Mouse (Mus musculus): ENCODE results near the gene Dcakd.

The Dcakd gene

DNA sequence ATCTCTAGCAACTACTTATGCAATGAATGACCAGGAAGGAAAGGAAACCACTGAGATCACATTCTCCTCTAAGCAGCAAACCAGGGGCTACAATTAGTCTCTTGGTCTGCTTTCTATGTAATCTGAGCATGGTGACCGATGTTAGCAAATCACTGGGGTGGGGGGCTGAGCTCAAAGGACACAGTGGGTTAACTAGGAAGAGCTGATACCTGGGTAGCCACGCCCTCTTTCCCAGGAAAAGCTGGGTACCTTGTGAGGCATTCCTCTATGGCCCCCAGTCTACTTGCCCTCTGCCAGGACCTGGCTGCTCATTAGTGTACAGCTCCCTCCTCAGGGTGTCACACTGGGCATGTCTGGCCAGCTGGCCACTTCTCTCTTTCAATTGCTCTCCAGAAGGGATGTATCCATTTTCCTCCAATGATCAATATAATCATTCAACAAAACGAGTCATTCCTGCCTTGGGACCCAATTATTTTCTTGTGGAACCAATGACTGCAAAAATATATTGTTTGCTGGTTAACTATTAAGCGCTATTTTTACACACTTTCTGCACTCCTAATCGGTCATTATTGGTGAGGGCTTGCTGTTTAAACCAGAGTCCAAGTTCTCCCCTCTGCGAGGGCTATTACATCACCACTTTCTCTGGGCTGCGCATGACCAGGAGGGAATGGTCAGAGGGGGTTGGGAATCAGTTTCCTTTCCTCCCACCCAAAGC is 21.7 kb downstream of the Dcakd start:
- DNase-seq (ENCODE audit: low read depth, low spot score): no peak

DNA sequence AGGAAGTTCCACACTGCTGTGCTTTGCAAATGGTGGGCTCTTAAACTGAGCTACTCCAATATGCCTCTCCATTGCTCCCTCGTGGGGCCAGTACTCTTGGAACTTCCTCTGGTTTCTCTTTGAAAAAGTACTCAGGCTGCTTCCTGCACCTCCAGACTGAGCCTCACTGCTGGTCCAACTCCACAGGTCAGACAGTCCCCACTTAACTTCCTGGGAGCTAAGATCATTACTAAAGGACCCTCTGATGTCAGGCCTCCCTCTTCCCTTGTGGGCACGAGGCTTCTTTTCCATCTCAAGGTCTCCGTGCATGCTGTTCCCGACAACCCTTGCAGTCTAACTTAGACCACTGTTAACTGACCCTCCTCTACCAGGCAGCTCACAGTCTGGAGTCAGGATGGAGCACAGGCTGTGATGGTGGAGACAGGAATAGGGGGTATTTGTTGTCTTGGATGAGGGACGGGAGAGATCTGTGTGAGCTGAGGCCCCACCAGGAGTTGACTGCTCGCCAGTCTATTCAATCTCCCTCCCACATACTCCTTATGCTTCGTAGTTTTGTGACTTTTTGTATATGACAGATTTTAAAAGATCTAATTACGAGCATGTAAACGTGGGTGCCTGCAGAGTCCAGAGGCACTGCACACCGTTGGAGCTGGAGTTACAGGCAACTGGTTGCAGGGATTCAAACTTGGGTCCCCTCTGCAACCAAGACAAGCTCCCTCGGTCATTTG is 22.7 kb downstream of the Dcakd start:
- DNase-seq (ENCODE audit: low read depth, low spot score): peak; percentile 66

DNA sequence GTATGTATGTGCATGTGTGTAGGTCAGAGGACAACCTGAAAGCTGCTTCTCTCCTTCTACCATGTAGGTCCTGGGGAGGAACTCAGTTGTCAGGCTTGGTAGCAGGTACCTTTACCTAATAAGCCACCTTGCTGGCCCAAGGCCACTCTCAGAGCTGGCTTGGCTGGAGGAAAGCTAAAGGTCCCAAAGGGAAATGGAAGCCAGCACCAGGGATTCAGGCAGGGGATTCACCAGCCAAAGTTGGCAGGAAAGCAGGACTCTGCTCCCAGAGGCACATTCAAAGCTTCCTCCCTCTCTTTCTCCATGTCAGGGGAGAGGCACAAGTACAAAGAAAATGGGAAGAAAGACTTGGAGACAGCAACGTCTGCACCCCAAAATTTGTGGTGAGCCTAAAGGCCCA is 23.3 kb downstream of the Dcakd start:
- no peak for DNase-seq (ENCODE audit: low read depth, low spot score)

DNA sequence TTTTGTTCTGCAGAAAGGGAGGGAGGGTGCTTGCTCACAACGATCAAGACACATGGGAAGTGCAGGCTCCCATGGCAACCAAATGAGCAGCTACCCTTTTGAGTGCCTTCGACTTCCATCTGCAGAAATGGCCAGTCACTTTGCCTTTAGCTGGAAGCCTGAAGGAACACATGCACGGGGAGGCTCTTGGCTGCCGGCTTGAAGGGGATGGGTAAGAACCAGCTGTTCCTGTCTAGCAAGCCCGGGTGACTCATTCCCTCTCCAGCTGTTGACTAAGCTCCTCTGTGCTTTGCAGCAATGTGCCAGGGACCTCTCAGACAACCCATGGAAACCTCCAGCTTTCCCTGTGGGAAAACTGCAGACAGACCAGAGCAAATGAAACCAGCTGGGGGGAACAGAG is 24.9 kb downstream of the Dcakd start:
- peak; percentile 97 for DNase-seq (ENCODE audit: low read depth, low spot score)

DNA sequence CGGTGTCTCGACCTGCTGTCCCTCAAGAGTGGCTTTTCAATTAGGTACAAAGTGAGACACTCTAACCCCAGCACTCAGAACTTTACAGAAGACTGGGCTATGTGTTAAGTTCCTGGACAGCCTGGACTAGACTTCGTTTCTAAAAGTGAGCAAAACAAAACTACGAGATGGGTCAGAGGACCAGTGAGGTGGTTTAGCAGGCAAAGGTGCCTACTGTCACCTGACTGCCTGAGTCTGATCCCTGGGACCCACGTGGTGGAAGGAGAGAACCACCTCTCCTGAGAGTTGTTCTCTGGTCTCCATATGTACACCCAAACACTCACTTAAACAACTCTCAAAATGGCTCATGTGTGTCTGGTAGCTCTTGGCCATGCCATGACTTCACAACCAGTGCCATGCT is 27.1 kb downstream of the Dcakd start:
- DNase-seq (ENCODE audit: low read depth, low spot score): no peak

DNA sequence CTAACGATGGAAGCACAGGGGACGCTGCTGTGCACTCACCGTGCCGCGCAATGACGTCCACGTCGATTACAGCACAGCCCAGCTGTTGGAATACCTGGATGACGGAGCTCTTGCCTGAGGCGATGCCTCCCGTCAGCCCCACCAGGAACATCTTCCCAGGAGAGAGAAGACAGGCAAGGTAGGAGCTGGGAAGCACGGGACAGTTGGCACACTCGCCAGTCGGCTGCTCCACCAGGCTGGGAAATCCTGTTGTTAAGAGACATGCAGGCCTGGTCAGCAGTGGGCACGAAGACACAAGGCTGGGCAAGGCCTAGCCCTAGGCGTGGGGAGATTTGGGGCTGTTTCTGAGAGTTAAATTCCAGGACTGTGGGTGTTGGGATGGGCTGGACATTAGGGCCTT is 28.0 kb downstream of the Dcakd start:
- no peak for DNase-seq (ENCODE audit: low read depth, low spot score)

DNA sequence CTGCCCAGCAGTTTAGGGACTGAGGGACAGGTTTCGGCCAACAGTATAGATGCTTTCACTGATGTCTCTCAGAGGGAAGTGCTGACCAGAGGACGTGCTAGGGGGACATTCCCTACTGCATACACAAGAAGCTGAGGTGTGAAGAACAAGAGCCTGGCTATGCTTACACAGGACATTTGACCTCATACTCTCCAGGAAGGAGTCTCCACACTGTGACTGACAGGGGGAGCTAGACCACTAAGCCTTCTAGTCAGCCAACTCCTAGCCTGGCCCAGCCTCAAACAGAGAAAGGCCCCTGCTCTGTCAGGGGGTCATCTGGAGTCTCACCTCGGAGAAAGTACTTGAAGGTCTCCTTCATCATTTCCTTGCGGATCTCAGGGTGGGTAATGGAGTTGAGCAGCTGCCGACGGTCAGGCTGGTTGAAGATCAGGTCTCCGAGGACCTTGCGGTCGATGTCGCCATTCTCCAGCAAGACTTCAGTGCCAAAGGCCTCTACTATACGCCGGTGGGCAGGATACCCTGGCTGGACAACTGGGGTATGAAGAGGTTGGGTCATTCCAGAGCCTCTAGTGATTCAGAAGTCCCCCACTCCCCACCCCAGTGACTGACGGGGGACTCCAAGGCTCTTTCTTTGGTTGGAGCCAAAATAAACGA is 28.7 kb downstream of the Dcakd start:
- no peak for DNase-seq (ENCODE audit: low read depth, low spot score)

DNA sequence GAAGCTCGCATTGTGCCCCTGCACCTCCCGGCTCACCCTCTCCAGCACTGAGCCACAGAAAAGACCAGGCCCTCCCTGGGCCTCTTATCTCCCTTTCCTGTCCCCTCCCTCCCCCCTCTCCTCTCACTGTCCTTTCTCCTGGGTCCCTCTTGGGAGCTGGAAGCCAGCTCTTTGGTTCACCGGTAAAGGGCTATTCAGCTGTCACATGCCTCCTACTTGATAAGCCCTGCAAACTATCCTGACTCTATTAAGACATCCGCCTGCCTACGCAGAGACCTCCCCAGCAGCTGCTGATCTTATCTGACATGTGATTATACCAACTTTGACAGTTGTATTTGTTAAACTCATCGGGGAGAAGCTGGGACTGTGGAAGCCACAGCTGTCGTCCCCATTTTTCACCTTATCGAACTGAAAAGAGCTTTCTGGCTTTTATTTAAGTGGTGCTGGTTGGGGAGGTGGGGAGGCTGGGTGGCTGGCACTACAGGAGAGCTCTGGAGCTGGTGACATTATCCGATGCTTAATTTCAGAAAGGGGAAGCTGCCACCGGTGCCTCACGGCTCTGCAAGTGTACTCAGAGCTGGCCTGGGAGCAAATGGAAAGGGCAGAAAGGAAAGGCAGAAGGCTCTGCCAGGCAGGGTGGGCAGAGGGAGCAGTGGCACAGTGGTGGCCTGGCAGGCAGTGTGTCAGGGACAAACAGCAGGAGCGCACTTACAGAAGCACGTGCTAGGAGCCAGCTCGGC is 29.4 kb downstream of the Dcakd start:
- DNase-seq (ENCODE audit: low read depth, low spot score): peak; percentile 31

DNA sequence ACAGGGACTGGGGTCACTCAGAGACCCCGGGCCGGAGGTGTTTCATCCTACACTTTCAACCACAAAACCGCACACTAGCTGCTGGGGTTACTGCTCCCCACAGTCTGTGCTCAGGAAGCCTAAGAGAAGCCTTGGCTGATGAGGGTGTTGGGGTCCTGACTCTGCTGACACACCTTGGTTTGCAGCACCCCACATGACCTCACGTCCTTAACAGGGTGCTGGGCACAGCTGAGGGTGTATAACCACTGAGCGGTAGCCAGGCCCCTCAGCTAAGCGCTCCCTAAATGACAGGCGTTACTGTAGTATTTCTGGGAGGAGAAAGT is 29.9 kb downstream of the Dcakd start:
- no peak for DNase-seq (ENCODE audit: low read depth, low spot score)

DNA sequence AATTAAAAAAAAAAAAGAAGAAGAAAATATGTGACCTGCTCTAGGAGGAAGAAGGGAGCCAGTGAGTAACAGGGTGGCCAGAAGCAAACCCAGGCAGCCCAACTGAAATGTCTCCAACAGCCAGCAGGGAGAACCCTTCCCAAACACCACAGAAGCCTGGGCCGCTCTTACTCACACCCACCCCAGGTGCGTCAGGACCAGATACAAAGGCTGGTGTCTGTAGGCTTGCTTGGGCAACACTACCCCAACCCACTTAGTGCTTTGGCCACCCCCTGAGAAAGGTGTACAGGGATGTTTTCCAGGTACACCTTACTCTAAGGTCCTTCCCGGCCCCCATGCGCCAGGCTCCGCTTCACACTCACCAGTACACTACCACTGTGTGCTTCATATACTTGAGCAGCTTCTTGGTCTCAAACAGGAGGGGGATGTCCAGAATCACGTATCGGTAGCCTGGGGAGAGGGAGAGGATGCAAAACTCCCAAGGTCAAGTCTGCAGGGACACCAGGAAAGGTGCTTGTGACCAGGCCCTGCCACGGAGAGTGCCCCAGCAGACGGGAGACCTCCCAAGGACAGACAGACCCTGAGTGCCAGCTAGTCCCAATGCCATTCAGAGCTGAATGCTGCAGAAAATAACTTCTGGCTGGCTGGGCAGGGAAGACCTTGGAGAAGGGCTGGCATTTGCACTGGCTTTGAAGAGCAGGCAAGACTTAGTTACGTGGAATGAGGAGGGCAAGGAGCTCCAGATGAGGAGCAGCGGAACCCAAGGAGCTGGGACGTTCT is 31.0 kb downstream of the Dcakd start:
- DNase-seq (ENCODE audit: low read depth, low spot score): no peak

DNA sequence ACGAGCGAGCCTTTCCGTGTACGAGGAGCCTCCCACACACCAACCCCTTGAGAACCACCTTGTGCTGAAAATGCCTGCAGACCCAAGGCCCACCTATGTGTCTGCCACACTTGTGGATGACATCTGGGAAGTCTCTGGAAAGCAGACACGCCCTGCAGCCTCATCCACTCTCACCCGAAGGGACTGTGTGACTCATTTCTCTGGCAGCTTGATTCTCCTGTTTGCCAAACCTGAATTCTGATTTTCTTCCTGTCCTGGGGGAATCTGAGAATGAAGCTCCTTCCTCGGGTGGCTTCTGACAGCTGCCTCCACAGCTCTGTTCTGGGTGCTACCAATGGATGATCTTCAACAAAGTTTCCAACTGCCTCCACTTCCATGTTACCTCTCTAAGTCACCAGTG is 31.7 kb downstream of the Dcakd start:
- peak; percentile 79 for DNase-seq (ENCODE audit: low read depth, low spot score)

DNA sequence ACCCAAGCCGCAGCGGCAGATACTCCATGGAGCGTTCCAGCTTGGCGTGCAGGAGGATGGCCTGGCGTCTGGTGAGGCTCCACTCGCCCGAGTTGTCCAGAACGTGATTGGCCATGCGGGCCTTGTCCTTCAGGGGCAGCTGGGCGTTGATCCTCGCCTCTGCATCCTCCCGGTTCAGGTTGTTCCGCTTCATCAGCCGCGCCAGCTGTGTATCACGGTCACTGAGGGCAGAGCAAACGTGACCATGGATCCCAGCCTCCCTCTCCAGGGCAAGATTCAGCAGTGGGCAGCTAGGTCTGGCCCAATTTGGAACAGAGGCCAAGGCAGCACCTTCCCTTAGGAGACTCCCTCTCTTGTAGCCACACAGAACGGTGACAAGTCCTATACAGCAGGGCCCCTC is 33.2 kb downstream of the Dcakd start:
- no peak for DNase-seq (ENCODE audit: low read depth, low spot score)

DNA sequence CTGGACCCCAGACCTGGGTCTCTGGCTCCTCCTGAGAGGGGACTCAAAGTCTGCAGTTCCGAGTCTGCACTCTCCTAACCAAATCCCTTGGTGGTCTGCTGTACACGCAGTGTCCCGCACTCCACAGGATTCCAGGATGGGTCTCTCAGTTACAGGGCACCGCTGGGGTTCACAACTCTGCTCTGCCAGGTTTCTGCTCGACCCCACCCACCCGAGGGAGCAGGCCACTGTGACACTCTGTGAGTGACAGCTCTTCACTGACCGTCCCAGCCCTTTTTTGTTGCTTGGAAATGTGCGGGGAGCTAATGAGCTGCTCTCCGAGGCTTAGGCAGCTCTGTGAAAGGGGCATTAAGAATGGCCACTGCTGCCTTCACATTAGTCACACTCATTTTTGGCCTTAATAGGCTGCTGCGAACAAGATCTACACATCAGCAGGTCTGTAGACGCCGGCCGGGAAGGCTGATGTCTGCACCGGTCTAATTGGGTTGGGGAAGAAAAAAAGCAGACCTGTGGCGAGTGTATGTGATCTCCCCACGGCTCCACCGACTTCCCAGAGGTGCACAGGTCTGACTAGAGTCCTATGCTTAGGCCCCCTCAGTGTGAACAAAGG is 34.6 kb downstream of the Dcakd start:
- DNase-seq (ENCODE audit: low read depth, low spot score): no peak

DNA sequence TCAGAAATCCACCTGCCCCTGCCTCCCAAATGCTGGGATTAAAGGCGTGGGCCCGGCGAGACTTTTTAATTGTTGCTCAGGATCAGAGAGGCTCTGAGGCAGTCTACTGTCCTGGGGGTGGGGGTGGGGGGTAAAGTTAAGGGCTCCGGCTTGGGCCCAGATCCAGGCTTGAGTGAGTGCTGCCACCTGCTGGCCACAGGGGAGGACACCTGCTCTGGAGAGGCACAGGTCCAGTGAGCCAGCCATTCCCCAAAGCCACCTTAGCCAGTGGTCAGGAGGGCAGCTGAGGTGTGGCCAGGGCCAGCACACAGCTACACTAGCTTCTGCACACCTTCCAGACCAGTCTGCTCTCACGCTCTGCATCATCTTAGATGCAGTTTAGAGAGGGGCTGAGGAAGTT is 35.2 kb downstream of the Dcakd start:
- DNase-seq (ENCODE audit: low read depth, low spot score): peak; percentile 81

DNA sequence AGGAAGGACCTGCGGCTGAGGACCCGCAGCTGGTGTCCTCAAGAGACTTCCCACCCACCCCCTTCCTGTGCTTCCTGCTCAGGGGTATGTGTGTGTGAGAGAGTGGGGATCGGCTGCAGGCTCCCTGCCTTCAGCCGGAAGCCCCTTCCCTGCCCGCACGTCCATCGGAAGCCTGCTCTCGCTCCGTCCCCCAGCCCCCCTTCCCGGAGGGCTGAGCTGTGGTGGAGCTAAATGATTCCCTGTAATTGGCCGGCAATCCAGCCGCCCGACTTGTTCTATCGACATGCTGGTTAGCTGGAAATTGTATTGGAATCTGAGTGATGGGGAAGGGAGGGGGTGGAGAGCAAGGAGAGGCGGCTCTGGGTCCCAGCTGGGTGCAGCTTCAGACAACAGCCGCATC is 36.5 kb downstream of the Dcakd start:
- no peak for DNase-seq (ENCODE audit: low read depth, low spot score)

DNA sequence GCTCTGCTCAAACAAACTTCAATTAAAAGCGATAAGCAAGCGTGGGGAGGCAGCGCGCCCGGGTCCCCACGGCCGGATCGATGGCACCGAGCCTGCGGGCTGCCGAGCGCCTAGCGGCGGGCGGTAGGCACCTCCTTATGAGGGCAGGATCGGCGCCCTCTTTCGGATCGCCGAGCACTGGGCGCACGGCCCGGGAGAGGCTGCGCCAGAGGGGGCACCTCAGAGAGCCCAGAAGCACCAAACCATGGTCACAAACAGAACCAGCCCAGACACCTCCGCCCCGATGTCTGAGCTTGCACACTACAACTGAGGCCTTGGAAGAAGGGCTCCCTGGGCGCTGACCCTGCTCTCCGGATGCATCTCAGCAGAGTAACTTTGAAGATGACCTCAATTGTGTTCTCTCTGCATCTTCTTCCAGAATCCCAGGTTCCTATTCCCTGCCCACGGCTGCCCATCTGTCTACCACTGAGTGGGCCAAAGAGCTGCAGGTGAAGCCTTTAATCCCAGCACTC is 37.9 kb downstream of the Dcakd start:
- peak; percentile 83 for DNase-seq (ENCODE audit: low read depth, low spot score)

DNA sequence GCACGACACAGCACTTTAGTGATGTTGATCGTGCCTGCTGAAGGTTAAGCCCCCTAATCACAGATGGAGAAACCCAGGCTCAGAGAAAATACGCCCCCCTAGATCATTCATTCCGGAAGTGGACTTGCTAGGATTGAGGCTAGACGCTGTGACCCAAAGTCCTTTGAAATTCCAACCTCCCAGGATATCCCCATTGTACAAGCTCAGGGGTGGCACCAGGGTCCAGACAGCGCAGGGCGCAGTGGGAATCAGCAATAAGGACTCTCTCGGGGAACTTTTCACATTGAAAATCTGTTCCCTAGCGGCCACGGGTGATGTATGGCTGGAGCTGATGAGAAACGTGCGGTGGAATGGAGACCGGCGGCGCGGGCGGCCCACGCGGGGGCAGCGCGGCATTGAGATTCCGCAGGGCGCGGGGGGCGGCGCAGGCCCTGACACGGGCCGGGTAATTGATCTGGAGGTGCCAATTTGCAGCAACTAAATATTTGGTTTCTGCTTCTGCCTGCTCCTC is 38.4 kb downstream of the Dcakd start:
- no peak for DNase-seq (ENCODE audit: low read depth, low spot score)

DNA sequence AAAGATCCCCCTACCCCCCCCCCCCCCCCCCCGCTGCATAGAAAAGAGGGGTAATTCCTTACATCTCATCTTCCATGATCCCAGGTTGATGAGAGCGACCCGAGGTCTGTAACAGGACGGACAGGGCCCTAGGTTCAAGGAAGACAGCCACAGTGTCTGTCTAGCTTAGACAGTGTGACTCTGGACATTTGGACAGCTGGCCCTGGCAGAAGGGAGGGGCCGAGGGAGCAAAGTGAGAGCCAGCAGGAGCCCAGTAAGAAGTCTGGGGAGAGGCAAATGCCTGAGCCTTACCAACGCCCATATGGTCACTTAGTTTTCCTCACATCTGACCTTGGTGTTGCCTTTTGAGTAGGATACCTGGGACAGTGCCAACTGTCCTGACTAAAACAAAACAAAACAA is 43.0 kb downstream of the Dcakd start:
- peak; percentile 32 for DNase-seq (ENCODE audit: low read depth, low spot score)

DNA sequence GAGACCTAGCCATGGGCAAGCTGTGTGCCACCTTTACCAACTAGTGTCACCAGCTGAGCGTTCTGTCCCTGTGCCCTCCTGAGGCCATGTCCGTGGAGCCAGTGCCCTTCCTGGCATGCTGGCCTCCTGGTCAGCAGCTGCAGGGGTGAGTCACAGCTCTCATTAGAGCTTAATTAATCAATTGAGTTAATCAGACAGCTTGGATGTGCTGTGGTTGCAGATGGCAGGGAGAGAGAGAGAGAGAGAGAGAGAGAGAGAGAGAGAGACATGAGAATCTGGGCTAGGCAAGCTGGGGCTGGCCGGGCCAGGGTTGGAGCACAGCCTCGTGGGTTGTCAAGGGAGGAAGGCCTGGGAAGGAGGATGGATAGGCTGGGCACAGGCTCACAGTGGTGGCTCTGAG is 43.5 kb downstream of the Dcakd start:
- DNase-seq (ENCODE audit: low read depth, low spot score): no peak

DNA sequence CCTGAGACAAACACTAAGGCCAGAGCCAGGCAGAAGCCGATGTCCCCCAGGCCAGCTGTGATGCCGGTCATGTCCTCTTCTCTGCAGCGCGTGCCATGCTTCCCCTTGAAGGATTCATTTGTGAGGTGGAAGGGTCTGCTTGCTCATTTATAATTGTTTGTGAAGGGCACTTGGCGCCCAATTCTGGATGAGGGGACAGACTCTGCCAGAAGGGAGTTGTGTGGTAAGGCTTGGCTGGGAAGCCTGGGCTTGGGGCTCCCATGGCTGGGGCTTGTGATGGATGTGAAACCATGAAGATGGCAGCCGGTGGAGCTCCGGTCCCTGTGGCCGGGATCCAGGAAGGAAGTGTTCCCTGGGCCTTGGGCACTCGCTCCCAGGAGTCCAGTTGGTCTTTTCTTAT is 44.0 kb downstream of the Dcakd start:
- no peak for DNase-seq (ENCODE audit: low read depth, low spot score)

Measured in brain, adult 2 months (tissue).